Mouse (Mus musculus) frontal cortex, adult 2 months (tissue): Measurements from ENCODE around the gene Fam49a. TPM values are rescaled to one million over a fixed set of nuclear protein-coding genes. Genes with fewer than 3 reads are reported as not detected.

Experiments used
- DNase-seq, 2 experiments: peaks; one replicate each; pipeline ENCODE4 v3.0.0; 2022; ENCODE audit warnings: low spot score in 1 of 2; ENCODE audit errors: extremely low spot score in 1 of 2
- polyA plus RNA-seq: library from polyadenylated mRNA; depleted of rRNA; stranded (reverse); fragments of >200 nt; gene quantifications from 2 replicates; pipeline ENCODE4 v1.2.3, GENCODE M21; 2012

Fam49a gene
- polyA plus RNA-seq, 1 experiment: 77.3 TPM

GRCm38 (mm10) chr12:12354115-12354653 is 92.2 kb downstream of the Fam49a start:
- no peak for DNase-seq

- no peak for DNase-seq
These were observed 94.1 kb downstream of the Fam49a start for GRCm38 (mm10) chr12:12356048-12356447.

- DNase-seq: no peak
These were observed 94.5 kb downstream of the Fam49a start for GRCm38 (mm10) chr12:12356463-12356862.

GRCm38 (mm10) chr12:12356946-12357345 is 95.0 kb downstream of the Fam49a start:
- DNase-seq: no peak

GRCm38 (mm10) chr12:12359923-12360322 is 98.0 kb downstream of the Fam49a start:
- DNase-seq: no peak

- no peak for DNase-seq
These were observed 100.4 kb downstream of the Fam49a start for GRCm38 (mm10) chr12:12362371-12362770.

GRCm38 (mm10) chr12:12364201-12364600 is 102.3 kb downstream of the Fam49a start:
- no peak for DNase-seq

- peak; percentile 66 to 79 for DNase-seq
These were observed 105.5 kb downstream of the Fam49a start for GRCm38 (mm10) chr12:12367423-12367822.

GRCm38 (mm10) chr12:12373111-12373862 is 111.3 kb downstream of the Fam49a start:
- no peak for DNase-seq

- no peak for DNase-seq
These were observed 117.1 kb downstream of the Fam49a start for GRCm38 (mm10) chr12:12379056-12379455.

GRCm38 (mm10) chr12:12389271-12389670 is 127.3 kb downstream of the Fam49a start:
- peak in 1 of 2 experiments; percentile 20 for DNase-seq

- DNase-seq: peak; percentile 49 to 86
These were observed 134.3 kb downstream of the Fam49a start for GRCm38 (mm10) chr12:12396224-12396623.

- peak in 1 of 2 experiments; percentile 68 for DNase-seq
These were observed 139.1 kb downstream of the Fam49a start for GRCm38 (mm10) chr12:12401051-12401465.

- no peak for DNase-seq
These were observed 139.6 kb downstream of the Fam49a start for GRCm38 (mm10) chr12:12401504-12401903.

- DNase-seq: no peak
These were observed 143.7 kb downstream of the Fam49a start for GRCm38 (mm10) chr12:12405491-12406110.

- DNase-seq: peak in 1 of 2 experiments; percentile 20
These were observed 147.1 kb downstream of the Fam49a start for GRCm38 (mm10) chr12:12409044-12409443.

GRCm38 (mm10) chr12:12412674-12413073 is 150.7 kb downstream of the Fam49a start:
- DNase-seq: peak; percentile 23 to 87

- no peak for DNase-seq
These were observed 158.5 kb downstream of the Fam49a start for GRCm38 (mm10) chr12:12420423-12420822.

GRCm38 (mm10) chr12:12420841-12421579 is 159.1 kb downstream of the Fam49a start:
- DNase-seq: peak; percentile 63 to 91

GRCm38 (mm10) chr12:12421580-12421878 is 159.6 kb downstream of the Fam49a start:
- no peak for DNase-seq

GRCm38 (mm10) chr12:12425188-12425587 is 163.2 kb downstream of the Fam49a start:
- no peak for DNase-seq
